Mouse (Mus musculus) lung, postnatal 10 days (tissue): ENCODE measurements at regions not wholly inside any gene's neighbourhood (a gene's known extent, or its start where the extent isn't known, plus 50 kb on each side); places are given as distances from the start of the nearest gene placed in this dataset.
A peak's percentile ranks its signal among the peaks of the same experiment; 100 is the strongest.

Experiments
- DNase-seq: peaks from one replicate; pipeline ENCODE4 v3.0.0; 2021

DNA sequence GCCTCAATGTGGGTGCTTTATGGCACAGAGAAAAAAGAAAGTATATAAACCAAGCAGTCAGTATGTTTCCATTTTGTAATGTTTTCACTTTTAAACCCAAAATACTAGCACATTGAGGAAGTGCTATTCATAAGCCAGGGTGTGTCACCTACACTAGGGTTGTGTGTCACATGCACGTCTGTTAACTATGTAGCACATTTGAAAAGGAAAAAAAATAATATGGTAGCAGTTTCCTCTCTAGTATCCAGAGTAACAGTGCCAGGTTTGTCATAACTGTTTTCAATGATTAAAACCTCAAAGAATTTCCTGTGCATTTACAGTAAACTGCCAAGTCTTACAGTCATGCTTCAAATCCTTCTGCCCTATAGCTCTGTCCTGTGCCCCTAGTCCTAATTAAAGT is 424.8 kb downstream of the Tmem161b start:
- no peak for DNase-seq

DNA sequence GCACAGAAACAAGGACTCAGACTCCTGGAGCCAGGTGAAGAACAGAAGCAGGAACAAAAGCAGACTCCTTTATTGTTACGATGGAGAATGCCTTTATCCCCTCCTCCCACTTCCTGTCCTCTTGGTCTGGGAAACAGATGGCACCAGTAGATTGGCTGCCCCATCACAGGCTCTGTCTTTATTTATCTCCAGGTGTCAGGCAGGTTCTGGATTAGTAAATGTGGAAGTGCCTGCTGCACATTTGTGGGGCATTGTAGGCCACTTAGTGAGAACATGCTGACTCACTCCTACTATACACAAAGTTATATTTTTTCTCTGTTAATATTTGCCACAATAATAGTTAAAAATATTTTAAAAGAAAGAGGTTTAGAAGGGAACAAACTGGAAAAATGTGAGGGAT is 426.0 kb downstream of the Tmem161b start:
- no peak for DNase-seq

DNA sequence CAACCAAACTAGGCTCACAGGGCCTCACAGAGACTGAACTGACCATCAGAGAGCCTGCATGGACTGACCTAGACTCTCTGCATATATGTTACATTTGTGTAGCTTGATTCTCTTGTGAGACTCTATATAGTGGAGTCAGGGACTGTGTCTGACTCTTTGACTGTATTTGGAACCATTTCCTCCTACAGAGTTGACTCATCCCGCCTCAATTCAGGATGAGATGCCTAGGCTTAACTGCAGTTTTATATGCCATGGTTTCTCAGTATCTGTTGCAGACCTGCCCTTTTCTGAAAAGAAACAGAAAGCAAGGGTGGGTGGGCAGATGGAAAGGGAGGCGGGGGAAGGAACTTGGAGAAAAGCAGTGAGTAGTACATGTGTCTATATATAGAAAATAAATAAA is 441.9 kb downstream of the Tmem161b start:
- DNase-seq: no peak

DNA sequence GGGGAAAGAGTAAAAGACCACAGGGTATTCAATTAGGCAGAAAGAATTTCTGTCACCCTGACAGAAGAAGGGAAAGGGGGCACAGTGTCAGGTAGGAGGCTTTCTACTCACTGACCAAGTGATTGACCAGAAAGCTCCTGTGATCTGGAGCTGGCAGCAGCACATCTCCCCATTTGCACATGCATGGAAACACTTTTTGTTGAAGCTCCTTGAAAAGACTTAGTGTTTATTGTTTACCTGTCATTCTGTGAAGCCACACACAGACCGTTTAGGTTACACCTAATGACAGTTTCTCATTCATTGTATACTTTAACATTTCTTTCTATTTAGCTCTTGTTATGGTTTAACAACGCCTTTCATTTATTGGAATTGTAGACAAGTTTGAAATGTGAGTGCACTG is 458.9 kb downstream of the Tmem161b start:
- no peak for DNase-seq

DNA sequence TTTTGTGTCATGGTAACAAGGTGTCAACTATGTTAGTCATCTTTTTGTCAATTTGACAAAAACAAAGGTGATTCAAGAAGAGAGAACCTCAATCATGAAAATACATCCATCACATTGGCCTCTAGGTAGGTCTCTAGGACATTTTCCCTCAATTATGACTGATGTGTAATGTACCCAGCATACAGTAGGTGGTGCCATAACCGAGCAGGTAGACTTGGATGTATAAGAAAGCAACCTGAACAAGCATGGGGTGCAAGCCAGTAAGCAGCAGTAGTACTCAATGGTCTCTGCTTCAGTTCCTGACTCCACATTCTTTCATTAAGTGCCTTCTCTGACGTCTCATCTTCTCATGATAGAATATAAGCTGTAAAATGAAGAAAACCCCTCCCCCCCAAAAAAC is 463.8 kb downstream of the Tmem161b start:
- DNase-seq: no peak

DNA sequence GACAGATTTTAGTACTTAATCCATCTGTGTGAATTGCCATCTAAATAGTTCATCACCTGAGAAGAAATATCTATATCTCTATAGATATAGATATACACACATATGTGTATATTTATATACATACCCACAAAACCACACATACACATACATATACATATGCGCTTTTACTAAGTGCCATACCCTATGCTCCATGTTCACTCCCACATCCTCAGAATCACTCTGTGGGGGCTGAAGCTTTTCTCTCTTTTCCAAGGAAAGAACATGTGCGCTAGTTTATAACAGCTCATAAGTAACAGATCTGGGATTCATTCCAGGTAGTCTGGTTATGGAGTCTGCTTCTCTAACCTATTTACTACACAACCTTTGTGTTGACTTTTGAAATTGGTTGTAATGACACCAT is 471.4 kb downstream of the Tmem161b start:
- no peak for DNase-seq

DNA sequence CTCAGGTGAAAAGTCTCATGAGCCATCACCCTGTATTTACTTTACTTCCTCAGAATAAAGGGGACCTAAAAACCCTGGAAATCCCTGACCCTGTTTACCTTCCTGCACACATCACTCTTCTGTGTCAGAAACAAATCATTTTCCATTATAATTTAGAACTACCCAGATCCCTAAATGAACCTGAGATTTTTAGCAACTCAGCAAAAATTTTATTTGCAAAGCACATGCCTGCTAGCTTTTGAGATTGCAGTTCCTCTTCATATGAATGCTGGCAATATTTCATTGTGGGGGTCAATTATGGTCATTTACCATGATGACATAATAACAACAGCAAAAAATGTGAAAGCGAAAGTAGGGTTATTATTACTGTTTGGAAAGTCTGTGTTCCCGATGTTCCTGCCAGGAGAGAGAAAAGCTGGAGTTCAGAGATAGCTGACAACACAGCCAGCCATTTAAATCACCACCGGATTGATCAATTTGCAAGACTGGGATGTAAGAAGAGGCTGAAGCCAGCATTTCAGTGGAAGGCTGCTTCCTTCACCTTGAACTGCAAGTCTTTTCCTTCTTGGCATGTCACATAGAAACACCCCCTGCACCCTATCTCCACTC is 476.5 kb downstream of the Tmem161b start:
- DNase-seq: no peak

DNA sequence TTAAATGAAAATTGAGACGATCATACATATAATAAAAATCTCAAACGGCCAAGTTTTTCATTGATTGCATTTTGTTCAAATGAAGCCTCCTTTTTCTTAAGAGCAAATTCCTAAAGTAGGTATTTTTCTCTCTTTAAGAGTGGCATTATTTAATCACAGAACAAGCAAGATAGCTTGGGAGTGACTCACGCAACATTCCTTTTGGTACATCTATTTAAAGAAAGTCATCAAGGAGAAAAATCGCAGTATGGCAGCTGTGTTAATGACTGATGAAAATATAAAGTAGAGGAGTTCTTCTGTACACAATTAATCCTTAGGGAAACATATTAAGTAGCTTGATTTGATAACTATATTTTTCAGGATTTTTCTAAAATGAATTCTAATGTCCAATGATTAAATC is 448.0 kb upstream of the Ccnh start:
- no peak for DNase-seq

DNA sequence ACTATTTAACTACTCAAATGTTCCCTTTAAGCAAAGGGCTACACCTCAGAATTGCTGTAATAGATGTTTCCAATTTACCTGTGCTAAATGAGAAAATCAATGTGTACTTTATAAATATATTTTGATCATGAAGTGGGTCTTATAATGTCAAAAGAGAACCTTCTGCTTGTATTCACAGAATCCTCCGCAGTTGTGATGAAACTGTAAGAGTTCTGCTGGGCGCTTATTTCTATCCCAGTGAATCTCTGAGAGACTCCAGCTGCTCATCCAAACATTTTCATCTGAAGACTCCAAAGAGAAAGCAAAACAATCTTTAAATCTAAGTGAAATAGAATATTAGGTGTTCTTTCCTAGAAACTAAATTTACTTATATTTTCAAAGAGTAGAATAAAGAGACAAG is 440.9 kb upstream of the Ccnh start:
- DNase-seq: no peak

DNA sequence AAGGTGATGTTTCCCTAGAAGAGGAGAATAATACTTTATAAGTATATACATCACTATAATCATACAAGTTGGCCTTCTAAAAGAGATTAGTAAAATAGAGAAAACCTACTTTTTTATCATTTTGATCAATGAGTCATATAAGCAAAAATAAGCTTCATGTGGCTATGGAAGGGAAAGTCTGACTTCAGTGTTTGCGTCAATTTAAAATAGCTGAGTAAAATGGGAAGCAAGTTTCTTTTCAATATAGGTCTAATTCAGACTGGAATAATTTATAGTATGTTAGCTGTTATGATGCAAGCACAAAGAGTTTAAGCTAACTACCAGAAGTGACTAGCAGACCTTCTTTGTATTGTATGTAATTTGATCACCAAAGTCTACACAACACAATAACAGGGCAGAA is 440.0 kb upstream of the Ccnh start:
- no peak for DNase-seq

DNA sequence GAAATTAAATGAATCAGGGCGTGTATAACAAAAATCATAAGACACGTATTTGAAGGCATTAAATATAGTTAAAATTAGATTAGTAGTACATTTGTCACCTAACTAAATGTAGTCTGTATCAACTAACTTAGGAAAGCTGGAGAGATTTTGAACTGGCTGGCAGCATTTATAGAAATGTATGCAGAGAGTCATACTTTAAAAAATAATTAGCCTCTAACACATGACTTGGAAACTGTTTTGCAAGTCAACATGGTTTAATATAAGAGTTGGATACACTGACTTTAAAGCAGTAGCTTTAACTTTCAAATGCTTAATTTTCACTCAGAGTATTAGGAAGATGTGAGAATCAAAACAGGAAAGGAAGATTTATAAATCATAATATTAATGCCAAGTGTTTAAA is 439.1 kb upstream of the Ccnh start:
- DNase-seq: no peak

DNA sequence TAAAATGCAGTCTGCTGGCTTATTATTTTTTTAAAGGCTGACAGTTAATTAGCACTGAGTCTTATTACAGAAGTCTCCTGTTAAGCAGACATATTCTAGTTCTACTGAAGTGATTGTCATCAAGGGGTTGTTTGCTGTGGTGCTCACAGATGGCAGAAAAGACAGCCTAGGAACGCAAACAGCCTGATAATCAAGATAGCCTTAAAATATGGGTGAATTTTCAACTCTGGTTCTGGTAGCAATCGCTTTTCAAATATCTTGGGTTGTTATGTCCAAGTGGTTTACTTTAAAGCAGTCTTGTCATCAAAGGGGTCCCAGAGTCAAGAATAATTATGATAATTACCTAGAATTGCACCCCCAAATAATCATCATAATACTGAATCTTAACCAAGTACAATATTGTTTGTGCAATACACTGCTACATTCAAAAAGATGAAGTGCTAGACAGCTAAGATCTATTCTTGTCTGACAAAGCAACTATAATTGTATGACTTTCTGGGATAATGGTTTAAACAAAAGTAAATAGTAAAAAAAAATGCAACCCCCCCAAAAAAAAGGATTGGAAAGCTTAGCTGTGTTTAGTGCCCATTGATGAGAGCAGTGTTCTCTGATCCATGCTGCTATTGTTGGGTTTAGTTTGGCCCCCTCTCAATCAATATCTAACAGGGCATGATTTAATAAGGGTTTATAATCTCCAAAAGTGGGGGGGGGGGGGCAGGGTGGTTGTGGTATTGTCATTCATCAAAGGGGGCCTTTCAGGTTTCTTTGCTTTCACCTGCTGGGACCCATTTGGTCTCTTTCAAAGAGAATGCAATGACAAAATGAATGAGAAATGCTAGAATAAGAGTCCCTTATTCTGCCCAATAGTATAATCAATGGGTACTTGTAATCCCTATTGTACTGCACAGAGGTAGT is 437.4 kb upstream of the Ccnh start:
- no peak for DNase-seq

DNA sequence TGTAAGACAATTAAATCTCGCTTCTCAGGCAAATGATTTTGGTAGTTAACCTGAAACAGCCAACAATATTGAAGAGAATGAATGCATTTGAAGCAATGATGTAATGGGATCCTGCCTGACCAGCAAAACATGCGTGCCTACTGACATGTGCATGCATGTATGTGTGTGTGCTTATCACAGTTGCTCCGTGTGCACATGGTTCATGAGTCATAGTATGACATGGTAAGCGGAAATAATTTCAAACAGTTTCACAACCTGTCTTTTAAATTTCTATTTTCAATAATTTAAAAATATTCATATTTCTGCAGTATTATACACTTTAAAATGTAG is 436.8 kb upstream of the Ccnh start:
- DNase-seq: no peak

DNA sequence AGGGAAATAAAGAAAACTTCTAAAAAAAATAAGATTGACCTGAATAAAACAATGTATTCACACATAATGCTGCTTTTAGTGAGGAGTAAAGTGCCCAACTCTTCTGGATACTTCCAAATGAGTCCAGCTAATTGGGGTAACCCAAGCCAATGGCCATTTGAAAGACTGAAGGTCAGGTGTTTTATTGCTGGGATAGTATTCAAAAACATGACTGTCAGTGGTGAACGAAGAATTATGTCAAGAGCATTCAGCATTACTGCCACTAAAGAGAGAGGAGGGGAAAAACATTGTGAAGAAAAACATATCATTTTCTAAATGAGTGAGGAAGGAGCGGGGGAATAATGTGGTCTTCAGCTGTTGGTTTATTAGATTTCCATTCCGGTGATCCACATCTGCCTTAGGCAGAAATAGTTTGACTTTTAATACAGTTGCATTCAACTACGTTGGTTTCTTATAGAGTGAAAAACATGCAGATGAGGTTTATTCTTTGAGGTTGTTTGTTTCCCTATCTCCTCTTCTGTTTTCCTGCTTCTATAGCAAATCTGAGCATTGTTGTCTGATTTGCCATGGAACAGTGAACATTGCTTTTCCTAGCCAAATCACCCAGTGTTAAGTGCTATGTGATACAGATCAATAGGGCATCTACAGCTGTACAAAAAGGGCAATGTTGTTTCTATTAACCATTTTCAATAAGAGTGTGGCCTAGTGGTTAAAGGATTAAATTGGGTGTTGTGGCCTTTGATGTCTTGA is 435.3 kb upstream of the Ccnh start:
- DNase-seq: no peak

DNA sequence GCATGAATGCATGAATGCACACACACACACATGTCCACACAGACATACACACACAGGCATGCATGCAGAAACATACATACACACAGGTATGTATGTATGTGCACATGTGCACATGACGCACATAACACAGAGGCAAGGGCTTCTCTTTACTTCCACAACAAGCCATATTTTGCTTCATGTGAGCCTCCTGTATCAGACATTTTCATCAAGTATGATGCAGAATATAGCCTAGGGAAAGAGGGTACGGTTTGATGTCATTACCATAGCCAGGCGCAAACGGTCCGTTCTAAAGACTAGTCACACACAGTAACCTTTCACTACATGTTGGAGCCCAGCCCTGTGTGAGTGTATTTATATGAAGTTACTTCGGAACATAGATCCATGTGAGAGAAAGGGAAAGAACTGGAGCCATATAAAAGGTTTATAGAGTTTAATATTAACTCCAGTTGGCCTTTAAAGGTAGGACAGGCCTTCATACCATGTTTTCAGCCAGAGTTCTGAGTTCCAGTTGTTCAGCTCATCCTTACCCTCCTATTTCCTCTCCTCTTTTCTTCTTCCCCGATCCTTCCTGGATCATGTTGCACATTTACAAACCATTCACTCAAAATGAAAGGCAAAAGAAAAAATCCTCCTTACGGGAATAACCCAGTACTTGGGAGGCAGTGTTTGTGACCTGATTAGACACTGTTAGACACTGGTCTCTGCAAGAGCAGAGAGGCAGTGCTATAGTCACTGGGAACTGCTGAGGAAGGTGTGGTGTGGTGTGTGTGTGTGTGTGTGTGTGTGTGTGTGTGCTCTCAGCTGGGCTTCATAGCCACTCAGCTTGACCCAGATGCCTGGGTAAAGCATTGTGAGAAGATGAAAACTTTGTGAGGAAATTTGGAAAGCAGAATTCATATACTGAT is 434.1 kb upstream of the Ccnh start:
- DNase-seq: no peak

DNA sequence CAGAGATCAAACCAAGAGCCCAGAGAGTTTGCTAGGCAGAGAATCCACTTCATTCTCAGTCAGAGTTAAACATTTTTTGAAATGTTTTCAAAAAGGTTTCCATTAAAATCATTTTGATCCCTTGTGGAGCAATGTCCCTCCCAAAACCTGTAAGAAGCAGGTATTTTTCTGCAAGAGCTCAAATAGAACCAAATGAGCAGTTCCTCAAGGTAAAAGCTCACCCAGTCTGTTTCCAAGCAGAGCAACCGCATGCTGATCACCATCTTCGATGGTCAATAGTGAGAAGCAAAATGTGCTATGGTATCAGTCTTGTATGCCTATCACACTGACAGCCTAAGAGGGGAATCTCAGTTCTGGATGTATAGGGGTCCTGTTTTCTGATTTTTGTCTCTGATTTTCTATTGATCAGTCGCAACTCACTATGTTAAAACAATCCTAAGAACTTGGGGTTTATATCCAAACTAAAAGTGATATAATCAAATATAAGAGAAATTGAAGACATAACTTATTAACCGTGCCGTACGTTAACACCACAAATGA is 432.3 kb upstream of the Ccnh start:
- no peak for DNase-seq

DNA sequence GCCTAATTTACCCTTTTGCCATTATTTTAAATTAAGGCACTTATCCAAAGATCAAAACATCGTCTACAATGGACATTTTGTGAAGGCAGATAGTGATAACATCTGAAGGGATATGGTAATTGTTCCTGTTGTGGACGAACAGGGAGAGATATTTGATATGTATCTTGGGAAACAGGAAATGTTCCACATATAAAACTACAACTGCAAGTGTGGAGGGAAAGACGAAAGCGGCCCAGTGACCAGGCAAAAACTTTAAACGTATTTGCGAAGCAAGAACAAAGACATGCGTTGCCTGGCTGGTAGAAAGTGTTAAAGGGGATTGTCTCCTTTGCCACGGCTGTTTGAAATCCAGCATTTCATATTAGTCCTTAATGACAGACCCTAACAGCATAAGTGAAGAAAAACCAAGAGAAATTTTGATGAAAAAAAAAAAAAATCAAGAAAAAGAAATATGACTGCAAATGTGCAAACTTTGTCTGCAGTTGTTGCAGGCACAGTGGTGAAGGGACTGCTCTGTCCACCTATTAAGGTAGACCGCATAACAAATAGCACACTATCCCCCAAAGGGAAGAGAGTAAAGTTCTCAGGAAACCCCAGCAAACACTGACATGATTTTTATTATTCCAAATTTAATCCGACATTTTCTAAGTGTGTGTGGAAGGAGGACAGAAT is 431.2 kb upstream of the Ccnh start:
- DNase-seq: no peak

DNA sequence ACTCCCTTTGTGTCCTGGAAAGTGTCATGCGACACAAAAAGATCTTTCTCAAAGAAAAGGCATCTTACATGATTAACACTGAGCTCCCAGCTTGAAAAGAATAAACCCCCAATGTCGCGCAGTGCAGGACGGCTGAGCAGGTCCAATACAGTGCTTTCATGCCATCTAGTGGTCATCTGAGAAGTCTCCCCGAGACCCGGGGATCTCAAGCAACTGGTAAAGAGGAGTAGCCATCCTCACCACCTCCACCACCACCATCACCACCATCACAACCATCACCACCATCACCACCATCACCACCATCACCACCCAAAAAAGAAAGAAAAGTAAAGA is 430.7 kb upstream of the Ccnh start:
- peak; percentile 69 for DNase-seq

DNA sequence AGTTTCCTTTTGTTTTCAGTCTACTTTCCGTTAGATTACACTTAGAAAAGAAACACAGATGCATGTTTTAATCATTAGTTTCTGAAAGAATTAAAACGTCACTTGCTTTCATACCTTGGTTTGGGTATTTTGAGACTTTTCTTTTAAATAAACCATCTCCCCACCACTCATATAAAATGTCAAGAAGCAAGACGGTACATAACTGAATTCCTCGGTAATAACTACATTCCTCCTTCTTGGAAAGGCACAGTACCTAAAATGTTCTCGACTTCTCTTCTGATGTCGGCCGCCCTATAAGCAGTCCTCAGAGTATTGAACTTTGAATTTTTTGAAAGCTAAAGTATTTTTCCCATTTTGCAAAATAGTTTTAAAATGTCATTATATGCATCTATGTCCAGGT is 430.1 kb upstream of the Ccnh start:
- DNase-seq: no peak

DNA sequence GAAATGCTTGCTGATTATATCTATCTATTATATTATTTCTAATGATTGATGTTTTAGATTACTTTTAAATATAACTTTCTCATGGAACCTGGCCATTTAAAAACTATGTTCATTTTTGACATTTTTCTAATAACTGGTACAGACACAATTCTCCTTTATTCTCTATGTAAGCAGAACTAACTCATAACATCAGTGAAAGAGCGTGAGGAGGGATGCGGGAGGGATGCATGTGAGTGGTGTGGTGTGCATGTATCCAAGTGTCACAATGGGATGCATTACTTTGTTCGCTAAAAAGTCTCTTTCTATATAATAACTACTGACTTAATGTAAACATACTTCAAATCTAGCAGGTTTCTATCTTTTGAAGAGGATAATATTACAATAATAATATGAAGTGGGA is 428.7 kb upstream of the Ccnh start:
- no peak for DNase-seq

DNA sequence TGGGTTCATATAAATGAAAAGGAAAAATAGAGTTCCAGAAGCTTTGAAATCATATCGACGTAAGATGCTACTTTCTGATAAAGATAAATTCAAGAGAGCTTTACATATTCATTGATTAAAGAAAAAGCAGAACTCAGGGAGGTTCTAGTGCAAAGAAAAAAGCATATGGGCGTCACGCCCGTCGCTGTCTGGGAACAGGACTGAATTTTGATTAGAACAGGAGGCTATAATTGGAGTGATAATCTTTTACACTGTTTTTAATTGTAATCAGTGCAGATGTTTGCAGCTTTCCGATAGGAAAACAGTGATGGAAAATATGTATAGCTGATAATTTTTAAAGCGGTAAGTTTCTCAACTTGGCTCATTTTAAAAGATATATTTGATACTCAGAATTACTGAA is 428.2 kb upstream of the Ccnh start:
- no peak for DNase-seq

DNA sequence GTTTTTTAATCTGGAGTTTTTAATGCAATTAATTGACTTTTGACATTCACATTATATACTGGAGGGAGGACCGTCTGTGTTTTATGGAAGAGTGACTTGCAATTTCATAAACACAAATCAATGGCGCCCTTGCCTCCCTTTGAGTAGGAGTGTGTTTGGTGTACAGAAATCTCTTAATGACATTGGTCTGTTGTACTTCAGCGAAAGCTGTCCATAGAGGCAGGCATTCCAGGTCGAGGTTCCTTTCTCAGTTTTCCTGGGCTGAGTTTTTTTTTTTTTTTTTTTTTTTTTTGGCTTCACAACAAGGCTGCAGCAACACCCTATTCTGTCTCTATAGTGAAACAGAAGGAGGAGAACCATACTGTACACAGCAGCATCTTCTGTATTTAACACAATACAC is 427.4 kb upstream of the Ccnh start:
- no peak for DNase-seq
